Mouse (Mus musculus): ENCODE results near the gene Ccdc93. TPM values are rescaled to one million over a fixed set of nuclear protein-coding genes. Genes with fewer than 3 reads are reported as not detected.

Gene Ccdc93
- 19.6 TPM for polyA plus RNA-seq (2014; fragmentation: Illumina TruSeq; extraction: RNeasy Lipid Tissue Mini Kit (QIAGEN cat#74804); ENCODE audit: low read depth, low replicate concordance)

DNA sequence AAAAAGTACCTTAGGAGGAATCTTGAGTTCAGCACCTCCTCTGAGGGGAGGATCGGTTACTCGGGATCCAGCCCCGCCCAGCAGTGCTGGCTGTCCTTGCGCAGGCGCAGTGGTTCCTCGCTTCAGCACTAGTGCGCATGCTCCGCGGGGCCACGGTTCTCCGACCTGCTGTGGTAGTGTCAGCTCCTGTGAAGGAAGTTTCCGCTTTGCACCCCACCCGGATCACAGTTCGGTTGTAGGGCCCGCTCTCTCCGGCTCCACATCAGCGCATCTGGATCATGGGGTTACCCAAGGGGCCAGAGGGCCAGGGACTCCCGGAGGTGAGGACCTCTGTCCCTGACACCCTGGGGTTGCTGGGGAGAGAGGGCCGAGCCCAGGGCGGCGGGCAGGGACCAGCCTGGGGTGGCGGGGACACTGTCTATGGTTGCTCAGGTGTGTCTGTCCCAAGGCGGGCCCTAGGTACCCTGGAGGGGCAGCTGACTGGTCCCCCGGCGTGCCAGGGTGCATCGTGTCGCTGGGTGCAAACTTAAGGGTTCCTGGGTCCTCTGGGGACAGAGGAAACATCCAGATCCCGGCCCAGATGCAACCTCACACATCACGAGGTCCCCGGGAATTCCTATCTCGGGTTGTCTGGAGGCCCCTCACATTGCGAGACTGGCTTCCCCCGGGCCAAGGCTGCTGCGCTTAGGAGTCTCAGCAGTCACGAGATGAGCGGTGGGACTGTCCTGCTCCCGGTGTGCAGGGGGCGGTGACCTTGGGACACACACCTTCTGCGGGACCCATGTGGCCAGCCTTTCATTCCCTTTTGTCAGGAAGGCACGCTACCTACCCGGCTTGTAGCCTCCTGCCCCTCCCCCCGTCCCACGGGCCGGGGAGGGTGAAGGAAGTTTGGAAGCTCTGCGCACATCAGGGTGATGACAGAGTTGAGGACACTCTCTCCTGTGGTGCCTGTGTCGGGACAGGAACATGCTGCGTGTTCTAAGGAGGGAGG lies at the start of gene Ccdc93:
Gene Ccdc93, plus strand, starts transcription at position 112 of the 991 bp plus-strand sequence.

DNA sequence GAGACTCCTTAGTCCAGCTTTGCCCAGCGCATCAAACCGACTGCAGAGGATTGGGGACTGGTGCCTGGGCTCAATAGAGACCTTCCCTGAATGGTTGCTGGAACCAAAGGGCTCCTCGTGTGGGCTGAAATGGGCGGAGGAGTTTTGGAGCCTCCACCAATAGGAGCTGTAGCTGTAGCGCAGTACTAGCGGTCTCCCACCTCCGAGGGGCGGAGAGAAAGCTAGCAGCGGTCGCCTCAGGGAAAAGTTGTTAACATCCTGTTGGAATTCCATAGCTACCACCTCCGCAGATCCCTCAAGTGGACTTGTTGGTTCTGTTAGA lies 97.5 kb downstream of the Ccdc93 start, which contains the start of gene Htr5b:
Gene Htr5b, minus strand, starts transcription at position 67 of the 322 bp plus-strand sequence.

Other genes with a start within 250 kb of the Ccdc93 start
- 105 TPM for gene Insig2, start 98.5 kb upstream of the Ccdc93 start, polyA plus RNA-seq (2014; fragmentation: Illumina TruSeq; extraction: RNeasy Lipid Tissue Mini Kit (QIAGEN cat#74804); ENCODE audit: low read depth, low replicate concordance)
- gene Htr5b, start 97.4 kb downstream of the Ccdc93 start, polyA plus RNA-seq (2014; fragmentation: Illumina TruSeq; extraction: RNeasy Lipid Tissue Mini Kit (QIAGEN cat#74804); ENCODE audit: low read depth, low replicate concordance), result not detected
- 65.1 TPM for gene Ddx18, start 136.9 kb downstream of the Ccdc93 start, polyA plus RNA-seq (2014; fragmentation: Illumina TruSeq; extraction: RNeasy Lipid Tissue Mini Kit (QIAGEN cat#74804); ENCODE audit: low read depth, low replicate concordance)